Mouse (Mus musculus) small intestine, adult 2 months (tissue): ENCODE data around the gene Pla2g6. TPM values are rescaled to one million over a fixed set of nuclear protein-coding genes. Genes with fewer than 3 reads are reported as not detected.
A peak's percentile ranks its signal among the peaks of the same experiment; 100 is the strongest.

Experiments used
- H3K27ac ChIP-seq: fragments of 200-500 bp; 2 replicates; pipeline ENCODE4 v1.5.1; 2012; ENCODE audit warnings: low read depth, low read length, control low read depth, inconsistent platforms; ENCODE audit not compliant: insufficient read depth
- H3K27me3 ChIP-seq: fragments of 200-500 bp; 2 replicates; pipeline ENCODE4 v1.6.1; 2012; ENCODE audit warnings: mild to moderate bottlenecking, moderate library complexity, low read length, inconsistent platforms; ENCODE audit not compliant: control insufficient read depth, insufficient read depth
- H3K36me3 ChIP-seq: fragments of 200-500 bp; 2 replicates; pipeline ENCODE4 v1.6.1; 2012; ENCODE audit warnings: mild to moderate bottlenecking, low read length, control low read depth, inconsistent platforms; ENCODE audit not compliant: control insufficient read depth, insufficient read depth
- H3K4me1 ChIP-seq: fragments of 200-500 bp; 2 replicates; pipeline ENCODE4 v1.6.1; 2012; ENCODE audit warnings: low read length, inconsistent platforms, mixed read lengths; ENCODE audit not compliant: control insufficient read depth, insufficient read depth, insufficient read length
- H3K4me3 ChIP-seq: fragments of 200-500 bp; 2 replicates; pipeline ENCODE4 v1.5.1; 2012; ENCODE audit warnings: low read depth, mild to moderate bottlenecking, control low read depth, inconsistent platforms, low read length, moderate library complexity
- CTCF ChIP-seq: fragments of 200-500 bp; IDR thresholded peaks from 2 replicates; pipeline ENCODE4 v1.5.1; 2012; ENCODE audit warnings: low read depth, mild to moderate bottlenecking, control low read depth, inconsistent platforms, low read length, moderate library complexity, mixed read lengths; ENCODE audit not compliant: insufficient replicate concordance, insufficient read length; ENCODE audit errors: extremely low read depth
- POLR2A ChIP-seq: fragments of 200-500 bp; IDR thresholded peaks from 2 replicates; pipeline ENCODE4 v1.6.1; 2012; ENCODE audit warnings: low read depth, mild to moderate bottlenecking, control low read depth, inconsistent platforms, low read length, moderate library complexity
- WGBS: fragments of 180-500 bp; shearing (Covaris S2); methylation state at CpG from one replicate; pipeline ENCODE4 v1.1.7; 2018; 5-methylcytosine and 5-hydroxymethylcytosine counted together
- polyA plus RNA-seq: library from polyadenylated mRNA; depleted of rRNA; stranded (reverse); fragments of >200 nt; gene quantifications from 2 replicates; pipeline ENCODE4 v1.2.3, GENCODE M21; 2012

The Pla2g6 gene
- polyA plus RNA-seq, 1 experiment, result 40.2 TPM

DNA sequence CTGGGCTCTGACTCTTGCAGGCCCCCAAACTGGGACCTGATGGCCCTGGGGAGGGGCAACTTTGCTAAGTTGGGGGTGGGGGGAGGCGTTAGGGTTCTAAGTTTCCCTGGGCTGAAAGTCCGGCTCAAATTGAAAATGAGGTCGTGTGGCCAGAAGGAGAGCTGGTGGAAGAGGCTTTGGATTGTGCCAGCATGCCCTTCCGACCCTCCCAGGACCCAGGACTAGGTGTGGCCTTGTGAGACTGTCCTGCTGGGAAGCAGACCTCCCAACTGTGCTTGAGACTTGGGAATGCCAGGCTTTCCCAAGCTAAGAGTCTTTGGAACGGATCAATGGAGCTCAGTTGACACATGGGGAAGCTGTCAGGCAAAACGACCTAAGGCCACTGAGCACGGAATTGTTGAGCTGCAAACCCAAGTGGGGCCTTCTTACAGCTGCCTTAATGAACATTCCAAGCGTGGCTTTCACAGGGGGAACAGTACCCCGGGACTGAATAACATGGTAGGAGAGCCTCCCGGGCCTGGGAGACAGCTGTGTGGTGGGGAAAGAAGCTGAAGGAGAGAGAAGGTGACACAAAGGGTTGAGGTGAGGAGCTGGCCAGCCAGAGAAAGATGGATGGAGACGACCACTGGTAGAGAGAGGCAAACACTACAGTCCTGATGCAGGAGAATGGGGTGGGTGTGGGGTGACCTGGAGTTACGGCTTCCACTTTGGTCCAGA is 29.9 kb upstream of the Pla2g6 start:
- 47% methylated on average over 12 of the region's 12 CpGs for WGBS
- peaks cover 11% of the 10 kb centered on the region; the same call in 1 of the 2 replicates for H3K36me3 ChIP-seq
- H3K27ac ChIP-seq, result no peak overlapping the region
- peaks cover 31% of the 10 kb centered on the region for H3K4me1 ChIP-seq
- TF ChIP-seq CTCF, result no peak
- no peak for TF ChIP-seq POLR2A
- H3K4me3 ChIP-seq, result peak overlapping the region; percentile 10; the same call in 1 of the 2 replicates
- no peaks in the 10 kb centered on the region for H3K27me3 ChIP-seq

DNA sequence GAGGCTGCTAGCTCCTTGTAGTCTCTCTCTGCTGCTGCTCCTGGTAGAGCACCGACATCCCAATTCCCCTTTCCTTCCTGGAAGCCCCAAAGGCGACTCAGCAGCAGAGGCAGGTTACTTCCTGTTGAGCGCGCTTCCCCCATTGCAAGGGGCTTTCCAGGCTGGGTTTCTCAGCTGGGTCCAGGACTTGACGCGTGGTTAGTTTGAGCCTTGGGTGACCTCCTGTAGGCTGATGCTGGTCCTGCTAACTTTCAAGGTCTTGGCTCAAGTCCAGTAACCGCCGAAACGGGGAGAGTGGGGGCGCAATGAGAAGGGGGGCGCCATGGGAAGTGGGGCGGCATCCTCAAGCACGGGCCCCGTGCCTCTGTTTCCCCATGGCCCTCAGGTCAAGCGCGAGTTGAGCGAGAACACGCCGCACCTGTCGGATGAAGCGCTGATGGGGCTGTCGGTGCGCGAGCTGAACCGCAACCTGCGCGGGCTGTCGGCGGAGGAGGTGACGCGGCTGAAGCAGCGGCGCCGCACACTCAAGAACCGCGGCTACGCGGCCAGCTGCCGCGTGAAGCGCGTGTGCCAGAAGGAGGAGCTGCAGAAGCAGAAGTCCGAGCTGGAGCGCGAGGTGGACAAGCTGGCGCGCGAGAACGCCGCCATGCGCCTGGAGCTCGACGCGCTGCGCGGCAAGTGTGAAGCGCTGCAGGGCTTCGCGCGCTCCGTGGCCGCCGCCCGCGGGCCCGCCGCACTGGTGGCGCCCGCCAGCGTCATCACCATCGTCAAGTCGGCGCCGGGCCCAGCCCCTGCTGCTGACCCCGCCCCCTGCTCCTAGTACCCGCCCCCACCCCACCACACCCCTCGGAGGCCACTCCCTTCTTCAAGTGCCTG is 29.1 kb upstream of the Pla2g6 start:
- TF ChIP-seq POLR2A (peak; percentile 60; the same call in 1 of the 2 replicates), CTCF (0 out of 2 replicates have a peak, but pooled peaks have one; percentile 11)
- Histone ChIP-seq H3K36me3 (peaks cover 8% of the 10 kb centered on the region; the same call in 1 of the 2 replicates), H3K27ac (peak overlapping the region; percentile 51), H3K4me3 (peak overlapping the region; percentile 65), H3K4me1 (peaks cover 39% of the 10 kb centered on the region), H3K27me3 (no peaks in the 10 kb centered on the region)
- 1% methylated on average over 77 of the region's 77 CpGs for WGBS

DNA sequence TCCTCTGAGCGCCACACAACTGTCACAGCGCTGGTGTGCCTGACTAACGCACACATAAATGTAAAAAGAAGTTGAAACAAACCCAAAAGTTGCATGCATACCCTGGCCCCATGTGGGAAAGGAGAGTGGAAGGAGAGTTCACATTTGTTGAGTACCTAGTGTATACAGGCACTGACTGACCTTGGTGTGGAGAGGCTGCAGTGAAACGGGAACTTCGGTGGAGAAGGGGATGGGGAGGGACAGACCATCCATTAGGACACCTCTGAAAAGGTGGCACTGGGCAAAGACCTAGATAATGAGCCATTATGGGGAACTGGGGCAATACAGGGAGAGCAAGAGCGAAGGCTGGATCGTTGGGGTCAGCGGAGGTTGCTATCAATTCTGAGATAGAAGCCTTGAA is 28.3 kb upstream of the Pla2g6 start:
- H3K4me1 ChIP-seq, result peaks cover 40% of the 10 kb centered on the region
- 49% methylated on average over 8 of the region's 8 CpGs for WGBS
- H3K36me3 ChIP-seq, result peaks cover 3% of the 10 kb centered on the region; the same call in 1 of the 2 replicates
- no peaks in the 10 kb centered on the region for H3K27me3 ChIP-seq
- H3K4me3 ChIP-seq, result peak overlapping the region; percentile 65
- peak overlapping the region; percentile 51; the same call in 1 of the 2 replicates for H3K27ac ChIP-seq
- TF ChIP-seq POLR2A, result no peak
- TF ChIP-seq CTCF, result no peak

DNA sequence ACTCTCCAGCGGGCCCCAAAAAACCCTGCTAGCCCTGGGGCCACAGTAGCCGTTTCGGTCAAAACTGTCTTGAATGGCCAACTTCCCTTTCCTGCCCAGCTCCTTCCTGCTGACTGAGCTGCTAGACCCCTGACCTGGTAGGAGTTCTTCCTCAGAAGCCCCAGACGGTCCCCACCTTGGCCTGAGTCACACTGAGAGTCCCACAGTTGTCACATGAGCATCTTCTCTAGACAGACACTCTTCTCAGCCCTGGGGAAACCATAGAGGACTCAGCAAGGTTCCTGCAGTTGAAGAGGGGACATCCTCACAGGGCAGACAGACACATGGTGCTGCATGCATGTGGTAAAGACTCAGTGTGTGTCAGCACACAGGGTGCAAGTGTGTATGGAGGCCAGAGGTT is 26.4 kb upstream of the Pla2g6 start:
- H3K36me3 ChIP-seq, result 0 out of 2 replicates have a peak, but pooled peaks cover 2% of the 10 kb centered on the region
- H3K27ac ChIP-seq, result no peak overlapping the region
- H3K4me3 ChIP-seq, result no peak overlapping the region
- H3K4me1 ChIP-seq, result peaks cover 39% of the 10 kb centered on the region
- 77% methylated on average over 4 of the region's 4 CpGs for WGBS
- no peak for TF ChIP-seq CTCF
- no peak for TF ChIP-seq POLR2A
- no peaks in the 10 kb centered on the region for H3K27me3 ChIP-seq

DNA sequence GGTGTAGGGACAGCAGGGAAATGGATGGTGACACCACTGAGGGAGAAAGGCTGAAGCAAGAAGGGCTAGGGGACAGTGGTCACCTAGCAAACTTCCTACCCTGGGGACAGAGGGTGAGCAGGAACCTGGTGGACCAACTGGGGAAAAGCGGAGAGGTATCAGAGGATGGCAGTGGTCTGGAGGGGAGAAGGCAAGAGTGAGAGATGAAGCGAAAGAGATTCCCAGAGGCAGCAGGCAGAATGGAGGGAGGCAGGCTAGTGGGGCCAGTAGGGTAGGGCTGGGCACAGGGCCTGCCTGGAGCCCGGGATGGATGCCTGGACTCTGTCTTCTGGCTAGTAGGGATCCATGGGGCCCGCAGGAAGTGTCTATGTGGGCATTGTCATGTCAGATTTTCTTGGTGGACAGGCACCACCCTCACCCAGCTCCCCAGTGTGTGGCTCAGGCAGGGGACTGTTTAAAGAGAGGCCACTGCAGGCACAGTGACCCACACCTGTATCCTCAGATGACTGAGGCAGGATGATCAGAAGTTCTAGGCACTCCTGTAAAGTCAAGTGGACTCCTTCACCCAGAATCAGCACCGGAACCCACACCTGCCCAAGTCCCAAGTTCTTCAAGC is 25.6 kb upstream of the Pla2g6 start:
- Histone ChIP-seq H3K4me1 (peaks cover 39% of the 10 kb centered on the region), H3K27ac (no peak overlapping the region), H3K27me3 (no peaks in the 10 kb centered on the region), H3K36me3 (no peaks in the 10 kb centered on the region), H3K4me3 (no peak overlapping the region)
- WGBS, result 77% methylated on average over 5 of the region's 5 CpGs
- TF ChIP-seq CTCF (no peak), POLR2A (no peak)

DNA sequence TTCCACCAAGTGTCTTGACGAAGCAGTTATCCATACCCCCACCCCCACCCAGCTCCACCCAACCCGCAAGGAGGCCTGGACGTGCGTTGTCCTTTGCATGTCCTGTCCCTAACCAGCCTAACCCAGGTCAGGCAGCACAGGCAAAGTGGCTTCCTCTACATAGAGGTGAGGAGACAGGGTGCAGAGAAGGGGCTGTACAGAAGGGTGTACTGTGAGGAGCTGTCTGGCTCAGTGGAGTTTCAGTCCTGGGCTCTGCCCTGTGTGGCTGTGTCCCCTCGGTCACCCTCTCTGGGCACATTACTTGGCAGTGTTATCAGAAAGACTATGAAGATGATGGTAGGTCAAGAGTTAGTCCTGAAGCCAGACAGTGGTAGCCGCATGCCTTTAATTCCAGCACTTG is 24.3 kb upstream of the Pla2g6 start:
- Histone ChIP-seq H3K4me3 (no peak overlapping the region), H3K27me3 (no peaks in the 10 kb centered on the region), H3K4me1 (peaks cover 35% of the 10 kb centered on the region), H3K27ac (no peak overlapping the region), H3K36me3 (no peaks in the 10 kb centered on the region)
- TF ChIP-seq POLR2A (no peak), CTCF (no peak)
- 89% methylated on average over 6 of the region's 6 CpGs for WGBS
